Mouse (Mus musculus) hindbrain, embryonic 12.5 days (tissue): ENCODE measurements around the gene Sorcs3. TPM values are rescaled to one million over a fixed set of nuclear protein-coding genes. Genes with fewer than 3 reads are reported as not detected.

Experiments used
- ATAC-seq: fragments of 200-750 bp; cut with Nextera tagmentation; 2 replicates; pipeline ENCODE4 v1.8.0; 2017; ENCODE audit warnings: moderate TSS enrichment; ENCODE audit not compliant: low FRiP score
- H3K27ac ChIP-seq: fragments of 300-500 bp; sonication (generic); 2 replicates; pipeline ENCODE4 v1.5.1; 2016; ENCODE audit warnings: mild to moderate bottlenecking
- H3K27me3 ChIP-seq: fragments of 300-500 bp; sonication (generic); 2 replicates; pipeline ENCODE4 v1.6.1; 2016; ENCODE audit warnings: mild to moderate bottlenecking
- H3K36me3 ChIP-seq: fragments of 300-500 bp; sonication (generic); 2 replicates; pipeline ENCODE4 v1.6.1; 2016; ENCODE audit warnings: mild to moderate bottlenecking
- H3K4me1 ChIP-seq: fragments of 300-500 bp; sonication (generic); 2 replicates; pipeline ENCODE4 v1.6.1; 2016
- H3K4me2 ChIP-seq: fragments of 300-500 bp; sonication (generic); replicated peaks from 2 replicates; pipeline ENCODE4 v1.6.1; 2016; ENCODE audit warnings: mild to moderate bottlenecking
- H3K4me3 ChIP-seq: fragments of 300-500 bp; sonication (generic); 2 replicates; pipeline ENCODE4 v1.5.1; 2016; ENCODE audit warnings: mild to moderate bottlenecking
- H3K9ac ChIP-seq: fragments of 300-500 bp; sonication (generic); 2 replicates; pipeline ENCODE4 v1.6.1; 2016; ENCODE audit warnings: mild to moderate bottlenecking, moderate library complexity
- H3K9me3 ChIP-seq: fragments of 300-500 bp; sonication (generic); replicated peaks from 2 replicates; pipeline ENCODE4 v1.6.1; 2016; ENCODE audit warnings: mild to moderate bottlenecking
- WGBS: fragments of 180-500 bp; shearing (Covaris S2); methylation state at CpG from one replicate; pipeline ENCODE4 v1.1.7; 2016; 5-methylcytosine and 5-hydroxymethylcytosine counted together
- polyA plus RNA-seq: library from polyadenylated mRNA; unstranded; fragments of >200 nt; fragmentation: Nextera tagmentation; extraction: Ambion mirVana; gene quantifications from 2 replicates; pipeline ENCODE4 v1.2.1, GENCODE M21; 2016

Sorcs3 gene
- polyA plus RNA-seq, 1 experiment from 2014 or later = 7.6 TPM

GRCm38 (mm10) chr19:48215379-48215778 lies 9.6 kb downstream of the Sorcs3 start:
- Histone ChIP-seq H3K4me3 (no peak overlapping the region), H3K27ac (no peak overlapping the region), H3K27me3 (no peaks in the 10 kb centered on the region), H3K4me2 (no peak overlapping the region), H3K9ac (no peak overlapping the region), H3K9me3 (peaks cover 6% of the 10 kb centered on the region; the same call in 1 of the 2 replicates), H3K4me1 (no peaks in the 10 kb centered on the region), H3K36me3 (no peaks in the 10 kb centered on the region)
- no peak for ATAC-seq

- no peak for ATAC-seq
- H3K4me2 ChIP-seq = peak overlapping the region; percentile 11; the same call in 1 of the 2 replicates
- H3K36me3 ChIP-seq = no peaks in the 10 kb centered on the region
- H3K4me1 ChIP-seq = peaks cover 22% of the 10 kb centered on the region
- H3K4me3 ChIP-seq = no peak overlapping the region
- H3K9ac ChIP-seq = no peak overlapping the region
- H3K9me3 ChIP-seq = no peaks in the 10 kb centered on the region
- 34% methylated on average over 13 of the region's 13 CpGs for WGBS
- no peak overlapping the region for H3K27ac ChIP-seq
- peaks cover 13% of the 10 kb centered on the region; the same call in 1 of the 2 replicates for H3K27me3 ChIP-seq
Measured at GRCm38 (mm10) chr19:48237786-48238372, 32.1 kb downstream of the Sorcs3 start.

- no peak overlapping the region for H3K4me3 ChIP-seq
- peak overlapping the region; percentile 11; the same call in 1 of the 2 replicates for H3K4me2 ChIP-seq
- no peak overlapping the region for H3K27ac ChIP-seq
- H3K4me1 ChIP-seq = peaks cover 22% of the 10 kb centered on the region
- 55% methylated on average over 9 of the region's 9 CpGs for WGBS
- no peaks in the 10 kb centered on the region for H3K36me3 ChIP-seq
- H3K27me3 ChIP-seq = peaks cover 13% of the 10 kb centered on the region; the same call in 1 of the 2 replicates
- ATAC-seq = no peak
- no peaks in the 10 kb centered on the region for H3K9me3 ChIP-seq
- no peak overlapping the region for H3K9ac ChIP-seq
Measured at GRCm38 (mm10) chr19:48238391-48238790, 32.6 kb downstream of the Sorcs3 start.

- peaks cover 22% of the 10 kb centered on the region for H3K4me1 ChIP-seq
- H3K4me3 ChIP-seq = no peak overlapping the region
- no peak overlapping the region for H3K4me2 ChIP-seq
- H3K9me3 ChIP-seq = no peaks in the 10 kb centered on the region
- WGBS = 34% methylated on average over 2 of the region's 2 CpGs
- peaks cover 13% of the 10 kb centered on the region; the same call in 1 of the 2 replicates for H3K27me3 ChIP-seq
- H3K27ac ChIP-seq = no peak overlapping the region
- no peaks in the 10 kb centered on the region for H3K36me3 ChIP-seq
- no peak overlapping the region for H3K9ac ChIP-seq
- ATAC-seq = peak; percentile 69
Measured at GRCm38 (mm10) chr19:48240960-48241359, 35.1 kb downstream of the Sorcs3 start.

- Histone ChIP-seq H3K9ac (no peak overlapping the region), H3K4me2 (no peak overlapping the region), H3K27ac (no peak overlapping the region), H3K36me3 (no peaks in the 10 kb centered on the region), H3K9me3 (no peaks in the 10 kb centered on the region), H3K27me3 (peaks cover 7% of the 10 kb centered on the region; the same call in 1 of the 2 replicates), H3K4me1 (peaks cover 10% of the 10 kb centered on the region), H3K4me3 (no peak overlapping the region)
- WGBS = 79% methylated on average over 3 of the region's 3 CpGs
- ATAC-seq = no peak
Measured at GRCm38 (mm10) chr19:48244036-48244435, 38.2 kb downstream of the Sorcs3 start.

GRCm38 (mm10) chr19:48259223-48259622 lies 53.4 kb downstream of the Sorcs3 start:
- Histone ChIP-seq H3K9ac (no peak overlapping the region), H3K4me3 (no peak overlapping the region), H3K4me2 (no peak overlapping the region), H3K36me3 (no peaks in the 10 kb centered on the region), H3K4me1 (peaks cover 5% of the 10 kb centered on the region; the same call in 1 of the 2 replicates), H3K27ac (no peak overlapping the region), H3K27me3 (0 out of 2 replicates have a peak, but pooled peaks cover 3% of the 10 kb centered on the region), H3K9me3 (no peaks in the 10 kb centered on the region)
- ATAC-seq = no peak
- WGBS = 72% methylated on average over 7 of the region's 7 CpGs

- 0 out of 2 replicates have a peak, but pooled peaks cover 3% of the 10 kb centered on the region for H3K27me3 ChIP-seq
- H3K36me3 ChIP-seq = no peaks in the 10 kb centered on the region
- no peak overlapping the region for H3K9ac ChIP-seq
- no peak overlapping the region for H3K4me2 ChIP-seq
- H3K4me3 ChIP-seq = no peak overlapping the region
- H3K27ac ChIP-seq = no peak overlapping the region
- H3K9me3 ChIP-seq = no peaks in the 10 kb centered on the region
- H3K4me1 ChIP-seq = peaks cover 5% of the 10 kb centered on the region; the same call in 1 of the 2 replicates
- WGBS = 94% methylated on average over 8 of the region's 8 CpGs
- ATAC-seq = no peak
Measured at GRCm38 (mm10) chr19:48260671-48261070, 54.8 kb downstream of the Sorcs3 start.

- Histone ChIP-seq H3K27ac (no peak overlapping the region), H3K4me2 (no peak overlapping the region), H3K9me3 (no peaks in the 10 kb centered on the region), H3K4me1 (peaks cover 5% of the 10 kb centered on the region; the same call in 1 of the 2 replicates), H3K36me3 (no peaks in the 10 kb centered on the region), H3K9ac (no peak overlapping the region), H3K4me3 (no peak overlapping the region), H3K27me3 (0 out of 2 replicates have a peak, but pooled peaks cover 3% of the 10 kb centered on the region)
- ATAC-seq = 0 out of 2 replicates have a peak, but pooled peaks have one; percentile 40
- 46% methylated on average over 5 of the region's 5 CpGs for WGBS
Measured at GRCm38 (mm10) chr19:48263750-48264149, 57.9 kb downstream of the Sorcs3 start.

- WGBS = 60% methylated on average over 8 of the region's 8 CpGs
- Histone ChIP-seq H3K9ac (no peak overlapping the region), H3K27ac (no peak overlapping the region), H3K4me3 (no peak overlapping the region), H3K27me3 (no peaks in the 10 kb centered on the region), H3K4me1 (peaks cover 13% of the 10 kb centered on the region), H3K9me3 (no peaks in the 10 kb centered on the region), H3K4me2 (no peak overlapping the region), H3K36me3 (no peaks in the 10 kb centered on the region)
- no peak for ATAC-seq
Measured at GRCm38 (mm10) chr19:48280273-48280672, 74.4 kb downstream of the Sorcs3 start.

GRCm38 (mm10) chr19:48282250-48282649 lies 76.4 kb downstream of the Sorcs3 start:
- H3K27ac ChIP-seq = no peak overlapping the region
- ATAC-seq = peak; percentile 72
- H3K4me3 ChIP-seq = no peak overlapping the region
- no peaks in the 10 kb centered on the region for H3K36me3 ChIP-seq
- 63% methylated on average over 6 of the region's 6 CpGs for WGBS
- H3K4me1 ChIP-seq = peaks cover 13% of the 10 kb centered on the region
- no peaks in the 10 kb centered on the region for H3K27me3 ChIP-seq
- H3K4me2 ChIP-seq = no peak overlapping the region
- no peak overlapping the region for H3K9ac ChIP-seq
- no peaks in the 10 kb centered on the region for H3K9me3 ChIP-seq

- peak; percentile 64 for ATAC-seq
- H3K9ac ChIP-seq = no peak overlapping the region
- no peak overlapping the region for H3K27ac ChIP-seq
- no peaks in the 10 kb centered on the region for H3K36me3 ChIP-seq
- peaks cover 13% of the 10 kb centered on the region for H3K4me1 ChIP-seq
- no peaks in the 10 kb centered on the region for H3K27me3 ChIP-seq
- H3K4me2 ChIP-seq = no peak overlapping the region
- no peaks in the 10 kb centered on the region for H3K9me3 ChIP-seq
- 42% methylated on average over 4 of the region's 4 CpGs for WGBS
- H3K4me3 ChIP-seq = no peak overlapping the region
Measured at GRCm38 (mm10) chr19:48283217-48283616, 77.4 kb downstream of the Sorcs3 start.

- no peak overlapping the region for H3K9ac ChIP-seq
- H3K36me3 ChIP-seq = no peaks in the 10 kb centered on the region
- no peak overlapping the region for H3K27ac ChIP-seq
- H3K4me1 ChIP-seq = peaks cover 13% of the 10 kb centered on the region
- H3K4me2 ChIP-seq = no peak overlapping the region
- no peaks in the 10 kb centered on the region for H3K27me3 ChIP-seq
- no peak overlapping the region for H3K4me3 ChIP-seq
- H3K9me3 ChIP-seq = no peaks in the 10 kb centered on the region
- ATAC-seq = no peak
- WGBS = 76% methylated on average over 10 of the region's 10 CpGs
Measured at GRCm38 (mm10) chr19:48285602-48286225, 79.9 kb downstream of the Sorcs3 start.

- Histone ChIP-seq H3K9ac (no peak overlapping the region), H3K27me3 (no peaks in the 10 kb centered on the region), H3K27ac (no peak overlapping the region), H3K9me3 (no peaks in the 10 kb centered on the region), H3K4me1 (no peaks in the 10 kb centered on the region), H3K36me3 (no peaks in the 10 kb centered on the region), H3K4me3 (no peak overlapping the region), H3K4me2 (no peak overlapping the region)
- 83% methylated on average over 2 of the region's 2 CpGs for WGBS
- ATAC-seq = no peak
Measured at GRCm38 (mm10) chr19:48294251-48294650, 88.4 kb downstream of the Sorcs3 start.
